ENCODE assay signal across 7 mouse cellular contexts in the genomic region with DNA sequence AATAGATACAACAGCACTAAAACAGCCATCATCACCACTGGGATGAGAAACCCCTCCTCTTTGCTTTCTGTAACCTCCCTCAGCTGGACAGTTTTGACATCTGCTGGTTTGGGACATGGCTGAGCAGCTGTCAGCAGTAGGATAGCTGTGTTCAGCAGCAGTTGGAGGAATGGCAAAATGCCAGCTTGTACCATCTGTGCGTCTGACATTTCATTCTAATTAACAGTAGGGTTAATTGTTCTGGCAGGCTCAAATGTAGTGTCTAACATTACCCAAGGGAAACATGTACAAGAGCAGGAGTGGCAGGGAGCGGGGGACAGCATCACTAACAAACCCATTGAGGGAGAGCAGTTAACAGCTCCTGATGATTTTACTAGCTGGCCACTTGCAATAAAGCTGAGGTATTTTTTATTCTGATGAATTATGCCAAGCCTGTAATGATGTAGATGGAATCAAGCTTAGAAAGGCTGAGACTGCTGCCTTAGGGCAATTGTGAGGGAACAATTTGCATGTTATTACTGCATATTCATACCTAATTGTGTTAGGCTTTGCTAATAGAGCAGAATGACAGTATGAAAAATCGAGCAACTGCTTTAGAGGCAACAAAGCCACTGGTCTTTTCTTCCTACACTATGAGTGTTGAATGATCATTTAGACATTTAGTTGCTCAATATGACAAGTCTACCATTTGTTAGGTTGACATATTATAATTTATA. TPM values are rescaled to one million over a fixed set of nuclear protein-coding genes. Genes with fewer than 3 reads are reported as not detected.
A peak's percentile ranks its signal among the peaks of the same experiment; 100 is the strongest.
DNase-seq lines count a peak whose midpoint lies in the region; ATAC-seq lines count a peak whose summit lies in the region.

No protein-coding gene starts in this region.

- no peaks in the 10 kb centered on the region for H3K9me3 ChIP-seq in midbrain, embryonic 11.5 days (ENCODE audit: control insufficient read depth, low read length)
- H3K9me3 ChIP-seq in midbrain, embryonic 10.5 days (replicated peaks) = no peaks in the 10 kb centered on the region
- no peaks in the 10 kb centered on the region for H3K9me3 ChIP-seq in forebrain, embryonic 14.5 days (replicated peaks; ENCODE audit: control insufficient read depth, low read length)
- H3K9me3 ChIP-seq in heart, embryonic 12.5 days (replicated peaks) = no peaks in the 10 kb centered on the region

- peak overlapping the region; percentile 25; the same call in 1 of the 2 replicates for H3K27ac ChIP-seq in midbrain, embryonic 11.5 days (ENCODE audit: low read depth, low read length)
- H3K27ac ChIP-seq in midbrain, embryonic 10.5 days (replicated peaks) = no peak overlapping the region
- peak overlapping the region; percentile 77 for H3K27ac ChIP-seq in forebrain, embryonic 14.5 days (ENCODE audit: low read depth, low read length)
- H3K27ac ChIP-seq in heart, embryonic 12.5 days (ENCODE audit: poor library complexity, severe bottlenecking) = no peak overlapping the region

- no peaks in the 10 kb centered on the region for H3K27me3 ChIP-seq in midbrain, embryonic 11.5 days (ENCODE audit: control insufficient read depth, insufficient read depth, low read length)
- H3K27me3 ChIP-seq in midbrain, embryonic 10.5 days (ENCODE audit: low read depth, poor library complexity, severe bottlenecking) = no peaks in the 10 kb centered on the region
- H3K27me3 ChIP-seq in forebrain, embryonic 14.5 days (replicated peaks; ENCODE audit: control insufficient read depth, insufficient read depth, low read length) = no peaks in the 10 kb centered on the region
- no peaks in the 10 kb centered on the region for H3K27me3 ChIP-seq in heart, embryonic 12.5 days (replicated peaks)

- H3K36me3 ChIP-seq in midbrain, embryonic 11.5 days (ENCODE audit: control insufficient read depth, insufficient read depth, low read length) = no peaks in the 10 kb centered on the region
- no peaks in the 10 kb centered on the region for H3K36me3 ChIP-seq in midbrain, embryonic 10.5 days
- H3K36me3 ChIP-seq in forebrain, embryonic 14.5 days (ENCODE audit: control insufficient read depth, insufficient read depth, low read length) = no peaks in the 10 kb centered on the region
- H3K36me3 ChIP-seq in heart, embryonic 12.5 days = no peaks in the 10 kb centered on the region

- no peaks in the 10 kb centered on the region for H3K4me1 ChIP-seq in midbrain, embryonic 11.5 days (ENCODE audit: control insufficient read depth, insufficient read depth, low read length)
- H3K4me1 ChIP-seq in midbrain, embryonic 10.5 days = no peaks in the 10 kb centered on the region
- H3K4me1 ChIP-seq in forebrain, embryonic 14.5 days (ENCODE audit: control insufficient read depth, insufficient read depth, low read length) = peaks cover 8% of the 10 kb centered on the region; the same call in 1 of the 2 replicates
- no peaks in the 10 kb centered on the region for H3K4me1 ChIP-seq in heart, embryonic 12.5 days (replicated peaks)

- WGBS in midbrain, embryonic 11.5 days = 68% methylated on average over 3 of the region's 3 CpGs
- 83% methylated on average over 3 of the region's 3 CpGs for WGBS in midbrain, embryonic 10.5 days
- 5% methylated on average over 3 of the region's 3 CpGs for WGBS in forebrain, embryonic 14.5 days
- 55% methylated on average over 3 of the region's 3 CpGs for WGBS in heart, embryonic 12.5 days

- no peak overlapping the region for H3K9ac ChIP-seq in midbrain, embryonic 11.5 days (ENCODE audit: low read length)
- H3K9ac ChIP-seq in forebrain, embryonic 14.5 days (ENCODE audit: low read length) = no peak overlapping the region
- no peak overlapping the region for H3K9ac ChIP-seq in heart, embryonic 12.5 days

- no peak for DNase-seq in midbrain, embryonic 11.5 days (ENCODE audit: low spot score, missing footprints)
- no peak for DNase-seq in midbrain, embryonic 10.5 days (ENCODE audit: low spot score)
- peak; percentile 98 for DNase-seq in forebrain, embryonic 14.5 days (ENCODE audit: low spot score)
- peak; percentile 31 to 44 for DNase-seq in layer of hippocampus, postnatal 25 days (ENCODE audit: extremely low spot score in 1 of 2, low spot score in 1 of 2)
- peak; percentile 89 for DNase-seq in retina, embryonic 14.5 days (ENCODE audit: low spot score)
- DNase-seq in heart, adult 9 months (ENCODE audit: low spot score in 2 of 2) = no peak

- ATAC-seq in midbrain, embryonic 11.5 days (ENCODE audit: low FRiP score) = peak; percentile 96
- peak; percentile 99 for ATAC-seq in forebrain, embryonic 14.5 days
- no peak for ATAC-seq in heart, embryonic 12.5 days (ENCODE audit: insufficient number of reproducible peaks, low FRiP score)

- no peak overlapping the region for H3K4me2 ChIP-seq in midbrain, embryonic 11.5 days
- 0 out of 2 replicates have a peak overlapping the region, but pooled peaks have one; percentile 4 for H3K4me2 ChIP-seq in forebrain, embryonic 14.5 days (ENCODE audit: low read length)
- no peak overlapping the region for H3K4me2 ChIP-seq in heart, embryonic 12.5 days

- no peak overlapping the region for H3K4me3 ChIP-seq in midbrain, embryonic 11.5 days (ENCODE audit: low read depth, low read length)
- H3K4me3 ChIP-seq in midbrain, embryonic 10.5 days = no peak overlapping the region
- no peak overlapping the region for H3K4me3 ChIP-seq in forebrain, embryonic 14.5 days (ENCODE audit: low read depth, low read length)
- H3K4me3 ChIP-seq in heart, embryonic 12.5 days = no peak overlapping the region

RNA-seq across cellular contexts. Expression of gene Gm8797, which starts 4.3 kb away (rescaled TPM):
- 16.2 and 17.8 TPM in 2 replicates for polyA plus RNA-seq in midbrain, embryonic 11.5 days (2014; fragmentation: Nextera tagmentation; extraction: Ambion mirVana)
- polyA plus RNA-seq in midbrain, embryonic 10.5 days (2016; fragmentation: Nextera tagmentation; extraction: Ambion mirVana) = 19.4 and 19.6 TPM in 2 replicates
- polyA plus RNA-seq in forebrain, embryonic 14.5 days (2014; fragmentation: Nextera tagmentation; extraction: Ambion mirVana) = 15.5 and 33.8 TPM in 2 replicates
- 10 to 100 TPM; 11.4 to 16.9 TPM for total RNA-seq in layer of hippocampus, postnatal 25 days (2021)
- polyA plus RNA-seq in heart, embryonic 12.5 days (2016; fragmentation: Nextera tagmentation; extraction: Ambion mirVana) = 15.3 and 15.4 TPM in 2 replicates

Comparison
In these comparisons a context has a peak if more than half of its experiments do, and no peak if none do; other contexts are left out.
1. H3K27ac ChIP-seq: peak in midbrain, embryonic 11.5 days (single experiment) and forebrain, embryonic 14.5 days (single experiment); none in midbrain, embryonic 10.5 days (single experiment) and heart, embryonic 12.5 days (single experiment).
2. DNase-seq: peak in forebrain, embryonic 14.5 days (single experiment), layer of hippocampus, postnatal 25 days (2 of 2) and retina, embryonic 14.5 days (single experiment); none in midbrain, embryonic 11.5 days (single experiment), midbrain, embryonic 10.5 days (single experiment) and heart, adult 9 months (0 of 2).